Mouse (Mus musculus) myocyte (in vitro differentiated cells): Measurements from ENCODE around the gene Ankrd39. TPM values are rescaled to one million over a fixed set of nuclear protein-coding genes. Genes with fewer than 3 reads are reported as not detected.

Source experiments
- H3K27me3 ChIP-seq: one replicate; pipeline ENCODE4 v1.6.1; 2011; ENCODE audit not compliant: control insufficient read depth, insufficient read depth, insufficient read length
- H3K36me3 ChIP-seq: one replicate; pipeline ENCODE4 v1.6.1; 2011; ENCODE audit not compliant: control insufficient read depth, insufficient read depth
- H3K4me2 ChIP-seq: one replicate; pipeline ENCODE4 v1.6.1; 2011; ENCODE audit warnings: low read depth, control low read depth
- H3K4me3 ChIP-seq: one replicate; pipeline ENCODE4 v1.5.1; 2011; ENCODE audit warnings: mild to moderate bottlenecking, control low read depth, moderate library complexity
- H3K79me2 ChIP-seq: one replicate; pipeline ENCODE4 v1.6.1; 2011; ENCODE audit not compliant: control insufficient read depth, insufficient read depth
- H3ac ChIP-seq: one replicate; pipeline ENCODE4 v1.6.1; 2011; ENCODE audit not compliant: control insufficient read depth, insufficient read length
- CEBPB ChIP-seq: IDR thresholded peaks from 2 replicates; pipeline ENCODE4 v1.6.1; 2011; ENCODE audit warnings: mild to moderate bottlenecking, moderate library complexity; ENCODE audit not compliant: poor library complexity, insufficient read depth, severe bottlenecking
- E2F4 ChIP-seq: IDR thresholded peaks from one replicate; pipeline ENCODE4 v1.6.1; 2011; ENCODE audit warnings: mild to moderate bottlenecking, control low read depth, moderate library complexity; ENCODE audit not compliant: insufficient read depth
- MAX ChIP-seq: IDR thresholded peaks from one replicate; pipeline ENCODE4 v1.6.1; 2011; ENCODE audit warnings: low read depth, mild to moderate bottlenecking, control low read depth
- MYOD1 ChIP-seq, 3 experiments: IDR thresholded peaks; one replicate each; pipeline ENCODE4 v1.6.1; 2011; ENCODE audit warnings: control low read depth in 2 of 3, low read depth in 2 of 3, mild to moderate bottlenecking in 2 of 3, moderate library complexity in 1 of 3; ENCODE audit not compliant: insufficient read length in 2 of 3, control insufficient read depth in 1 of 3
- MYOG ChIP-seq, 3 experiments: IDR thresholded peaks; one replicate each; pipeline ENCODE4 v1.6.1; 2011; ENCODE audit warnings: control low read depth in 2 of 3, low read depth in 2 of 3, mild to moderate bottlenecking in 2 of 3; ENCODE audit not compliant: insufficient read length in 2 of 3, control insufficient read depth in 1 of 3, insufficient read depth in 1 of 3
- POLR2A ChIP-seq: IDR thresholded peaks from one replicate; pipeline ENCODE4 v1.6.1; 2011; ENCODE audit warnings: low read depth, mild to moderate bottlenecking, control low read depth, moderate library complexity; ENCODE audit not compliant: insufficient read length
- POLR2AphosphoS2 ChIP-seq: IDR thresholded peaks from one replicate; pipeline ENCODE4 v1.6.1; 2011; ENCODE audit warnings: low read depth, control low read depth; ENCODE audit not compliant: insufficient read length
- REST ChIP-seq: IDR thresholded peaks from one replicate; pipeline ENCODE4 v1.6.1; 2011; ENCODE audit warnings: mild to moderate bottlenecking, control low read depth, moderate library complexity; ENCODE audit not compliant: insufficient read depth, insufficient read length
- SRF ChIP-seq: IDR thresholded peaks from one replicate; pipeline ENCODE4 v1.6.1; 2011; ENCODE audit warnings: low read depth; ENCODE audit not compliant: control insufficient read depth, insufficient read length
- TCF12 ChIP-seq: IDR thresholded peaks from one replicate; pipeline ENCODE4 v1.6.1; 2011; ENCODE audit warnings: mild to moderate bottlenecking, control low read depth; ENCODE audit not compliant: poor library complexity, insufficient read depth, severe bottlenecking
- TCF3 ChIP-seq: IDR thresholded peaks from one replicate; pipeline ENCODE4 v1.6.1; 2011; ENCODE audit warnings: low read depth, control low read depth; ENCODE audit not compliant: insufficient read length
- USF1 ChIP-seq: IDR thresholded peaks from one replicate; pipeline ENCODE4 v1.6.1; 2011; ENCODE audit warnings: low read depth, mild to moderate bottlenecking, control low read depth, moderate library complexity
- polyA plus RNA-seq: library from polyadenylated mRNA; unstranded; fragments of >200 nt; fragmentation: generic; extraction: Trizol; gene quantifications from one replicate; pipeline ENCODE4 v1.2.1, GENCODE M21; 2012; ENCODE audit warnings: missing spikeins

Gene Ankrd39
- polyA plus RNA-seq, 1 experiment: 17.9 TPM

GRCm38 (mm10) chr1:36525774-36526173 lies 21.5 kb downstream of the Ankrd39 start:
- Histone ChIP-seq H3ac (no peak overlapping the region), H3K79me2 (no peaks in the 10 kb centered on the region), H3K4me2 (no peak overlapping the region), H3K27me3 (no peaks in the 10 kb centered on the region), H3K36me3 (peaks cover 16% of the 10 kb centered on the region), H3K4me3 (no peak overlapping the region)
- TF ChIP-seq TCF3 (no peak), MAX (no peak), USF1 (no peak), E2F4 (no peak), MYOG (IDR thresholded peaks at IDR 0.05; ENCODE audit: control insufficient read depth in 1 of 3, insufficient read depth in 1 of 3, insufficient read length in 2 of 3, low read depth in 2 of 3) (no peak), CEBPB (no peak), TCF12 (no peak), POLR2AphosphoS2 (no peak), REST (no peak)

GRCm38 (mm10) chr1:36524058-36524457 lies 23.2 kb downstream of the Ankrd39 start:
- Histone ChIP-seq H3K36me3 (peaks cover 13% of the 10 kb centered on the region), H3K4me2 (peak overlapping the region; percentile 72), H3ac (no peak overlapping the region), H3K4me3 (no peak overlapping the region), H3K27me3 (no peaks in the 10 kb centered on the region), H3K79me2 (no peaks in the 10 kb centered on the region)
- no peak for TF ChIP-seq MYOG (IDR thresholded peaks at IDR 0.05; ENCODE audit: control insufficient read depth in 1 of 3, insufficient read depth in 1 of 3, insufficient read length in 2 of 3, low read depth in 2 of 3)

- peaks cover 13% of the 10 kb centered on the region for H3K36me3 ChIP-seq
- H3ac ChIP-seq: no peak overlapping the region
- no peak overlapping the region for H3K4me3 ChIP-seq
- TF ChIP-seq TCF3 (peak; percentile 36), POLR2AphosphoS2 (no peak), TCF12 (peak; percentile 73), MYOG (IDR thresholded peaks at IDR 0.05; ENCODE audit: control insufficient read depth in 1 of 3, insufficient read depth in 1 of 3, insufficient read length in 2 of 3, low read depth in 2 of 3) (peak in 2 of 3 experiments; percentile 6 to 87), MYOD1 (IDR thresholded peaks at IDR 0.05; ENCODE audit: control insufficient read depth in 1 of 3, insufficient read length in 2 of 3, low read depth in 2 of 3) (peak; percentile 97 to 98 (median 98))
- peak overlapping the region; percentile 72 for H3K4me2 ChIP-seq
- no peaks in the 10 kb centered on the region for H3K27me3 ChIP-seq
- no peaks in the 10 kb centered on the region for H3K79me2 ChIP-seq
Measured at GRCm38 (mm10) chr1:36523332-36524013, 23.8 kb downstream of the Ankrd39 start.

GRCm38 (mm10) chr1:36522210-36522609 lies 25.0 kb downstream of the Ankrd39 start:
- peaks cover 13% of the 10 kb centered on the region for H3K36me3 ChIP-seq
- H3K4me2 ChIP-seq: no peak overlapping the region
- no peak for TF ChIP-seq REST
- TF ChIP-seq POLR2AphosphoS2: no peak
- TF ChIP-seq POLR2A: no peak
- no peak for TF ChIP-seq USF1
- H3ac ChIP-seq: no peak overlapping the region
- no peak overlapping the region for H3K4me3 ChIP-seq
- no peaks in the 10 kb centered on the region for H3K79me2 ChIP-seq
- H3K27me3 ChIP-seq: no peaks in the 10 kb centered on the region

- peaks cover 9% of the 10 kb centered on the region for H3K36me3 ChIP-seq
Measured at GRCm38 (mm10) chr1:36519626-36520025, 27.6 kb downstream of the Ankrd39 start.

GRCm38 (mm10) chr1:36518259-36518658 lies 29.0 kb downstream of the Ankrd39 start:
- TF ChIP-seq USF1 (no peak), MAX (no peak), CEBPB (no peak)
- no peaks in the 10 kb centered on the region for H3K27me3 ChIP-seq
- H3K4me2 ChIP-seq: no peak overlapping the region
- no peak overlapping the region for H3K4me3 ChIP-seq
- H3K79me2 ChIP-seq: peaks cover 33% of the 10 kb centered on the region
- H3ac ChIP-seq: no peak overlapping the region
- peaks cover 7% of the 10 kb centered on the region for H3K36me3 ChIP-seq

More at GRCm38 (mm10) chr1:36519626-36520025, 27.6 kb downstream of the Ankrd39 start:
- H3K79me2 ChIP-seq: peaks cover 21% of the 10 kb centered on the region
- no peak overlapping the region for H3K4me3 ChIP-seq
- H3K27me3 ChIP-seq: no peaks in the 10 kb centered on the region
- no peak overlapping the region for H3K4me2 ChIP-seq
- H3ac ChIP-seq: no peak overlapping the region
- TF ChIP-seq E2F4: no peak
- TF ChIP-seq MAX: no peak
- no peak for TF ChIP-seq REST
- no peak for TF ChIP-seq TCF3
- no peak for TF ChIP-seq SRF
